Mouse (Mus musculus) forebrain, embryonic 14.5 days (tissue): Measurements from ENCODE around the gene Ctsw. TPM values are rescaled to one million over a fixed set of nuclear protein-coding genes. Genes with fewer than 3 reads are reported as not detected.

ENCODE experiments used
- ATAC-seq: fragments of 200-750 bp; cut with Nextera tagmentation; 2 replicates; pipeline ENCODE4 v1.8.0; 2017; ENCODE audit warnings: mild to moderate bottlenecking, moderate library complexity
- DNase-seq: peaks from one replicate; pipeline ENCODE4 v3.0.0-alpha.2; 2015; ENCODE audit warnings: low spot score
- H3K27ac ChIP-seq: fragments of 300-500 bp; sonication (generic); 2 replicates; pipeline ENCODE4 v1.5.1; 2014; ENCODE audit warnings: low read depth, mild to moderate bottlenecking, control low read depth, low read length, moderate library complexity
- H3K27me3 ChIP-seq: fragments of 300-500 bp; sonication (generic); replicated peaks from 2 replicates; pipeline ENCODE4 v1.6.1; 2014; ENCODE audit warnings: low read length, control low read depth, mixed read lengths; ENCODE audit not compliant: control insufficient read depth, insufficient read depth
- H3K36me3 ChIP-seq: fragments of 300-500 bp; sonication (generic); 2 replicates; pipeline ENCODE4 v1.6.1; 2014; ENCODE audit warnings: low read length, control low read depth; ENCODE audit not compliant: control insufficient read depth, insufficient read depth
- H3K4me1 ChIP-seq: fragments of 300-500 bp; sonication (generic); 2 replicates; pipeline ENCODE4 v1.6.1; 2014; ENCODE audit warnings: antibody characterized with exemption, low read length, control low read depth; ENCODE audit not compliant: control insufficient read depth, insufficient read depth
- H3K4me2 ChIP-seq: fragments of 300-500 bp; sonication (generic); 2 replicates; pipeline ENCODE4 v1.6.1; 2014; ENCODE audit warnings: mild to moderate bottlenecking, control low read depth, low read length
- H3K4me3 ChIP-seq: fragments of 300-500 bp; sonication (generic); 2 replicates; pipeline ENCODE4 v1.5.1; 2014; ENCODE audit warnings: low read depth, low read length, control low read depth
- H3K9ac ChIP-seq: fragments of 300-500 bp; sonication (generic); 2 replicates; pipeline ENCODE4 v1.6.1; 2014; ENCODE audit warnings: mild to moderate bottlenecking, low read length, control low read depth, moderate library complexity
- H3K9me3 ChIP-seq: fragments of 300-500 bp; sonication (generic); replicated peaks from 2 replicates; pipeline ENCODE4 v1.6.1; 2016; ENCODE audit warnings: low read length, control low read depth, mixed read lengths; ENCODE audit not compliant: control insufficient read depth
- WGBS: fragments of 180-500 bp; shearing (Covaris S2); extraction: QIAGEN DNeasy Blood & Tissue Kit; methylation state at CpG from one replicate; pipeline ENCODE4 v1.1.7; 2014; 5-methylcytosine and 5-hydroxymethylcytosine counted together
- polyA plus RNA-seq: library from polyadenylated mRNA; unstranded; fragments of >200 nt; fragmentation: Nextera tagmentation; extraction: Ambion mirVana; gene quantifications from 2 replicates; pipeline ENCODE4 v1.2.1, GENCODE M21; 2014

Ctsw gene
- polyA plus RNA-seq, 1 experiment from 2014 or later = 5.3 TPM

GRCm38 (mm10) chr19:5473720-5474119, 5.4 kb upstream of the Ctsw start, which contains the start of gene Efemp2:
Efemp2 (plus strand) TSS chr19:5473954.
- H3K27ac ChIP-seq = no peak within 1 kb of the TSS
- no peaks in the 10 kb centered on the region for H3K27me3 ChIP-seq
- peak within 1 kb of the TSS; percentile 55 for H3K4me3 ChIP-seq
- H3K9me3 ChIP-seq = no peaks in the 10 kb centered on the region
- ATAC-seq = peak; percentile 64
- H3K4me2 ChIP-seq = peak within 1 kb of the TSS; percentile 94
- H3K9ac ChIP-seq = peak within 1 kb of the TSS; percentile 78
- peaks cover 10% of the 10 kb centered on the region; the same call in 1 of the 2 replicates for H3K4me1 ChIP-seq
- under 1% methylated on average over 22 of the region's 22 CpGs for WGBS
- peaks cover 4% of the 10 kb centered on the region; the same call in 1 of the 2 replicates for H3K36me3 ChIP-seq
- DNase-seq = peak; percentile 85

GRCm38 (mm10) chr19:5472857-5473256, 4.5 kb upstream of the Ctsw start:
- ATAC-seq = no peak
- 77% methylated on average over 3 of the region's 3 CpGs for WGBS
- Histone ChIP-seq H3K9ac (no peak overlapping the region), H3K27me3 (no peaks in the 10 kb centered on the region), H3K36me3 (peaks cover 2% of the 10 kb centered on the region; the same call in 1 of the 2 replicates), H3K4me3 (no peak overlapping the region), H3K27ac (no peak overlapping the region), H3K4me2 (no peak overlapping the region), H3K4me1 (peaks cover 10% of the 10 kb centered on the region; the same call in 1 of the 2 replicates), H3K9me3 (no peaks in the 10 kb centered on the region)
- no peak for DNase-seq

- Histone ChIP-seq H3K27me3 (no peaks in the 10 kb centered on the region), H3K9ac (no peak overlapping the region), H3K27ac (no peak overlapping the region), H3K4me2 (no peak overlapping the region), H3K4me1 (peaks cover 10% of the 10 kb centered on the region; the same call in 1 of the 2 replicates), H3K4me3 (no peak overlapping the region), H3K9me3 (no peaks in the 10 kb centered on the region), H3K36me3 (peaks cover 12% of the 10 kb centered on the region)
- 47% methylated on average over 5 of the region's 5 CpGs for WGBS
- DNase-seq (no peak), ATAC-seq (no peak)
Measured at GRCm38 (mm10) chr19:5471846-5472245, 3.5 kb upstream of the Ctsw start.

- H3K9ac ChIP-seq = no peak overlapping the region
- no peak overlapping the region for H3K4me2 ChIP-seq
- no peak overlapping the region for H3K4me3 ChIP-seq
- H3K36me3 ChIP-seq = peaks cover 56% of the 10 kb centered on the region
- H3K9me3 ChIP-seq = no peaks in the 10 kb centered on the region
- DNase-seq (no peak), ATAC-seq (no peak)
- H3K27ac ChIP-seq = no peak overlapping the region
- WGBS = 95% methylated on average over 6 of the region's 6 CpGs
- H3K27me3 ChIP-seq = no peaks in the 10 kb centered on the region
- 0 out of 2 replicates have a peak, but pooled peaks cover 4% of the 10 kb centered on the region for H3K4me1 ChIP-seq
Measured at GRCm38 (mm10) chr19:5466916-5467500, 1.3 kb downstream of the Ctsw start.

GRCm38 (mm10) chr19:5465037-5465436, 3.3 kb downstream of the Ctsw start:
- H3K36me3 ChIP-seq = peaks cover 58% of the 10 kb centered on the region
- H3K9me3 ChIP-seq = no peaks in the 10 kb centered on the region
- WGBS = 97% methylated on average over 8 of the region's 8 CpGs

GRCm38 (mm10) chr19:5463791-5464562, 4.3 kb downstream of the Ctsw start:
- DNase-seq = peak; percentile 88
- H3K9me3 ChIP-seq = no peaks in the 10 kb centered on the region
- H3K27ac ChIP-seq = peak overlapping the region; percentile 52; the same call in 1 of the 2 replicates
- peak; percentile 62 for ATAC-seq
- H3K4me3 ChIP-seq = peak overlapping the region; percentile 11
- peak overlapping the region; percentile 58 for H3K9ac ChIP-seq
- peaks cover 14% of the 10 kb centered on the region for H3K4me1 ChIP-seq
- WGBS = 41% methylated on average over 15 of the region's 15 CpGs
- H3K4me2 ChIP-seq = peak overlapping the region; percentile 47
- peaks cover 58% of the 10 kb centered on the region for H3K36me3 ChIP-seq
- H3K27me3 ChIP-seq = no peaks in the 10 kb centered on the region

More at GRCm38 (mm10) chr19:5465037-5465436, 3.3 kb downstream of the Ctsw start:
- no peak for ATAC-seq
- H3K27ac ChIP-seq = no peak overlapping the region
- peaks cover 11% of the 10 kb centered on the region for H3K4me1 ChIP-seq
- no peak for DNase-seq
- H3K4me2 ChIP-seq = no peak overlapping the region
- no peak overlapping the region for H3K4me3 ChIP-seq
- no peaks in the 10 kb centered on the region for H3K27me3 ChIP-seq
- H3K9ac ChIP-seq = no peak overlapping the region

- no peak for DNase-seq
- Histone ChIP-seq H3K27ac (no peak overlapping the region), H3K36me3 (peaks cover 58% of the 10 kb centered on the region), H3K4me1 (peaks cover 14% of the 10 kb centered on the region), H3K4me3 (no peak overlapping the region), H3K27me3 (no peaks in the 10 kb centered on the region), H3K9me3 (no peaks in the 10 kb centered on the region), H3K4me2 (no peak overlapping the region), H3K9ac (no peak overlapping the region)
- ATAC-seq = no peak
- WGBS = 87% methylated on average over 9 of the region's 9 CpGs
Measured at GRCm38 (mm10) chr19:5463212-5463611, 5.1 kb downstream of the Ctsw start.

- peak overlapping the region; percentile 81 for H3K4me3 ChIP-seq
- no peaks in the 10 kb centered on the region for H3K27me3 ChIP-seq
- no peaks in the 10 kb centered on the region for H3K9me3 ChIP-seq
- H3K36me3 ChIP-seq = peaks cover 42% of the 10 kb centered on the region
- peak overlapping the region; percentile 92 for H3K4me2 ChIP-seq
- DNase-seq (no peak), ATAC-seq (no peak)
- H3K27ac ChIP-seq = no peak overlapping the region
- peaks cover 21% of the 10 kb centered on the region for H3K4me1 ChIP-seq
- 81% methylated on average over 6 of the region's 6 CpGs for WGBS
- peak overlapping the region; percentile 80; the same call in 1 of the 2 replicates for H3K9ac ChIP-seq
Measured at GRCm38 (mm10) chr19:5461411-5461810, 6.9 kb downstream of the Ctsw start.
